ENCODE assay signal across 24 mouse cellular contexts in genomic region chr12:73696084-73696483, GRCm38 (mm10).
"Had no signal": no experiment of that assay in that cellular context is flagged by ENCODE, and none has a peak within 500 bp of the region (broad histone marks: within the 10 kb centered on the region; RNA-seq: fewer than 3 reads in every experiment).

No protein-coding gene starts in this region.

- H3K4me3 ChIP-seq: heart, embryonic 10.5 days; heart, embryonic 12.5 days; hindbrain, embryonic 10.5 days; hindbrain, embryonic 12.5 days; intestine, embryonic 15.5 days; limb, embryonic 13.5 days; limb, embryonic 15.5 days; liver, embryonic 12.5 days had no signal

- H3K9me3 ChIP-seq: heart, embryonic 10.5 days; heart, embryonic 12.5 days; hindbrain, embryonic 10.5 days; hindbrain, embryonic 12.5 days; intestine, embryonic 15.5 days; limb, embryonic 13.5 days; limb, embryonic 15.5 days; liver, embryonic 12.5 days had no signal

- H3K9ac ChIP-seq: heart, embryonic 12.5 days; hindbrain, embryonic 12.5 days; hindbrain, embryonic 14.5 days; intestine, embryonic 15.5 days; limb, embryonic 13.5 days; limb, embryonic 15.5 days; liver, embryonic 12.5 days had no signal

- H3K36me3 ChIP-seq: heart, embryonic 10.5 days; heart, embryonic 12.5 days; hindbrain, embryonic 10.5 days; hindbrain, embryonic 12.5 days; intestine, embryonic 15.5 days; limb, embryonic 13.5 days; limb, embryonic 15.5 days; liver, embryonic 12.5 days had no signal

- ATAC-seq: hindbrain, embryonic 16.5 days; inflammation-experienced regulatory T-cells, adult 6 months; intestine, embryonic 15.5 days; intestine, postnatal 0 days; liver, embryonic 12.5 days had no signal

- DNase-seq: gastrocnemius, postnatal 14 days; gastrocnemius, postnatal 36 days; heart, adult 18-20 months; heart, postnatal 10 days; heart, postnatal 4 days; kidney, adult 18-20 months; kidney, adult 8-10 months; kidney, postnatal 14 days; kidney, postnatal 36 days; layer of hippocampus, adult 9-11 months; layer of hippocampus, postnatal 36 days; left cerebral cortex, postnatal 4 days had no signal

- H3K27ac ChIP-seq: heart, embryonic 10.5 days; hindbrain, embryonic 10.5 days; hindbrain, embryonic 12.5 days; hindbrain, embryonic 14.5 days; intestine, embryonic 15.5 days; limb, embryonic 13.5 days; limb, embryonic 15.5 days; liver, embryonic 12.5 days had no signal

- H3K4me2 ChIP-seq: heart, embryonic 12.5 days; hindbrain, embryonic 12.5 days; hindbrain, embryonic 14.5 days; intestine, embryonic 15.5 days; limb, embryonic 13.5 days; limb, embryonic 15.5 days; liver, embryonic 12.5 days had no signal

- H3K4me1 ChIP-seq: hindbrain, embryonic 10.5 days; liver, embryonic 12.5 days had no signal

- H3K27me3 ChIP-seq: heart, embryonic 12.5 days; hindbrain, embryonic 12.5 days; intestine, embryonic 15.5 days; limb, embryonic 15.5 days; liver, embryonic 12.5 days had no signal
